Mouse (Mus musculus): ENCODE data around the gene Myg1.
"Not testable (repeated sequence)": the region's sequence is repeated elsewhere in the genome, so short reads cannot be mapped to it uniquely, and the experiment has no call there.

Myg1 gene

GRCm38 (mm10) chr15:102331610-102332015 lies at the start of gene Myg1:
Myg1 (plus strand) TSS chr15:102331709.
- peak; percentile 72 to 78 for DNase-seq

GRCm38 (mm10) chr15:102282463-102283292 lies 48.8 kb upstream of the Myg1 start:
- no peak for DNase-seq

DNA sequence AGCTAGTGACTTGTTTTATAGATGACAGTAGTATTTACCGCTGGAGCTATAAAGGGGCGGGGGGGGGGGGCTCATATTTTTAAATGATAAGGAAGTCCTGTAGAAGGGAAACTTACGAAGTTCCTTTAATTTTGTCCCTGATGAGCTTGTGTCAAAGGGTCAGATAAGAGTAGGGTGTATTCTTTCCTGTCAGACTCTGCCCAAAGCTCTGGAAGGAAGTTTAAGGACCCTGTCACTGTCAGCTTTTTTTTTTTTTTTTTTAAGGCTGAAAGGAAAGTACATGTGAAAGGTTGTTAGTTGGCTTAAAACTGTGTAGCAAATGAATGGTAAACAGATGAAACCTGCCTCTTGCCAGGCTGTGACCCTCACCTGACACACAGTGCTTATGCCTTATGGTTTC lies 47.9 kb upstream of the Myg1 start:
- DNase-seq: no peak

GRCm38 (mm10) chr15:102287395-102287794 lies 44.1 kb upstream of the Myg1 start:
- no peak for DNase-seq

DNA sequence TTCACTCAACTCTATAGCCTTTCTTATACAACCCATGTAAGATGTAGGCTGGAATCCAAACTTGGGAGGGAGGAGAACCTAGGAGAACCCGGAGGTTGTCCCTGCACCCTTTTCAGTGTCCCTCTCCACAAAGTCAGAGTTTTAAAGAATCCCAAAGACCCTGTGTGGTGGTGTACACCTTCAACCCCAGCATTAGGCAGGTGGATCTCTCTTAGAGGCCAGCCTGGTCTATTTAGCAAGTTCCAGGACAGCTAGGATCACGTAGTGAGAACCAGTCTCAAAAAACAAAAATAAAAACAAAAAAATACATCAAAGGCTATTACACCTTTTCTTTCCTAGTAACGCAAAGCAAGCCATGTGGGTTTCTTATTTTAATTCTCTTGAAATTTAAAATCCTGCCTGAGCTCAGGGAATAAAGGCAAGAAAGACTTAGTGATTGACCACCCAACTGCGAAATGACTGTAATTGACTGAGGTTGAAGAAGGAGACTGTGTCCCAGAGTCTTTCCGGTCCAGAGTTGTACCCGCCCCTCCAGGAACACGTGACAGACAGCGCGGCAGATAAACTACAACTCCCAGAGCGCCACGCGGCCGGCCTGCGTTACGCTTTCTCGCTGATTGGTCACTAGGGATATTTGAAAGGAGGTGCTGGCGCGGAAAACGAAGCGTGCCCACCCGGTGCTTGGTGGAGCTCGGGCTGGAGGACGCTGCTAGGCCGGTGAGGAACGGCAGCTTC lies 35.7 kb upstream of the Myg1 start, which contains the start of gene Espl1:
Gene Espl1 (plus strand): TSS at position 634 of the 735 bp plus-strand sequence.
- DNase-seq: peak; percentile 90 to 93

GRCm38 (mm10) chr15:102296368-102297006 lies 35.0 kb upstream of the Myg1 start:
- DNase-seq: no peak

DNA sequence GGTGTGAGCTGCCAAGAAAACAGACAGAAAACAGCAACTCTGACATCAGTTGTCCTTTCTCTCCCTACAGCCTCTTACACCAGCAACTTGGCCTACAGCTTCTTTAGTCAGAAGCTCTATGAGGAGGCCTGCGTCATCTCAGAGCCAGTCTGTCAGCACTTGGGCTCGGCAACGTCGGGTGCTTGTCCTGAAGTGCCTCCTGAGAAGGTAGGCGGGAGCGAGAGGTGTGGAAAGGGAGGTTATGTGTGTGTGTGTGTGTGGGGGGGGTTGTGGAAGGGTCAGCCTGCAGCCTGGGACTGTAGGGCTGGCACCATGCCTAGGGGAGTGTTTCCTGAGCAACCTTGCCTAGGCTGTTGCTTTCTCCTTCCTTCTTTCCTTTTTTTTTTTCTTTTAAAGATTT lies 29.0 kb upstream of the Myg1 start:
- no peak for DNase-seq

DNA sequence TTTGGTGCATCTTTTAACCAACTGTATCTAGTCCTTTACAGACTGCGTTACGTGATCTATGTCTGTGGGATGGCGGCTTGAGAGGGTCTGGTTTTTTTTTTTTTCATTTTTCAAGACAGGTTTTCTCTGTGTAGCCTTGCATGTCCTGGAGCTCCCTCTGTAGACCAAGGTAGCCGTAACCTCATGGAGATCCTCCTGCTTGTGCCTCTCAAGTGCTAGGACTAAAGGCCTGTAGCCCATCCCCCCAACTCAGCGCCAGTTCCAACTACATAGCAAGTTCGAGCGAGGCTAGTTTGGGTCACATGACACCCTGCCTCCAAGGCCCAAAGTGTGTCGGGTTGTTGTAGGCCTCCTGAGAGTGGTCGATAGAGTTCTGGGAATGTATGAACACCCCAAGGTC lies 22.8 kb upstream of the Myg1 start:
- DNase-seq: no peak

GRCm38 (mm10) chr15:102310074-102310845 lies 21.2 kb upstream of the Myg1 start:
- DNase-seq: no peak

- no peak for DNase-seq
Measured at GRCm38 (mm10) chr15:102311489-102311888, 20.0 kb upstream of the Myg1 start.

DNA sequence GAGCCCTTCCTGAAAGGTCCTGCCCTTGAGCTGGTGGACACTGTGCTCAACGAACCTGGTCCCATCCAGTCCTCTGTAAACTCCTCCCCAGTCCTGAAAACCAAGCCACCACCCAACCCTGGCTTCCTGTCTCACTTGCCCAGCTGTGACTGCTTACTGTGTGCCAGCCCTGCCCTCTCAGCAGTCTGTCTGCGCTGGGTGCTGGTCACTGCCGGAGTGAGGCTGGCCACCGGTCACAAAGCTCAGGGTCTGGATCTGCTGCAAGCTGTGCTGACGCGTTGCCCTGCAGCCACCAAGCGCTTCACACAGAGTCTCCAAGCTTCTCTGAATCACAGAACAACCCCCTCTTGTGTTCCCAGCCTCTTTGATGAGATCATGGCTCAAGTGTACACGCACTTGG lies 16.2 kb upstream of the Myg1 start:
- no peak for DNase-seq

DNA sequence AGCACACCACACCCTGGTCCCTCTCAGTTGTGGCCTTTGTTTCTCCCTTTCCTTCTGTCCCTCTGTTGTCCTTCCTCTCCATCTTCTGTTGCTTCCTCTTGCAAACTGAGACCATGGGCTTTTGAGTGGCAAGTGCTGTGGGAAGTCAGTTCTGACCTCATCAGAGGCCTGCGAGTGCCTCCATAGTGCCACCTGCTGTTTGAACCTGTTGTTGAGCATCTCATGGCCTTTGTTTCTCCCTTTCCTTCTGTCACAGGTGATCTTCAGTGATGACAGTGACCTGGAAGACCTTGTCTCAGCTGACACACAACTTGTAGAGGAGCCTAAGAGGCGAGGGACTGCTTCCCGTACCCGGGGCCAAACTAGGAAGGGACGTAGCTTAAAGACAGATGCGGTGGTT lies 15.2 kb upstream of the Myg1 start:
- DNase-seq: peak in 1 of 2 experiments; percentile 26

- no peak for DNase-seq
Measured at GRCm38 (mm10) chr15:102324654-102325473, 6.6 kb upstream of the Myg1 start.

- peak; percentile 65 to 73 for DNase-seq
Measured at GRCm38 (mm10) chr15:102326022-102326576, 5.4 kb upstream of the Myg1 start, which contains the start of gene Pfdn5. Pfdn5 (plus strand) TSS chr15:102326116.

DNA sequence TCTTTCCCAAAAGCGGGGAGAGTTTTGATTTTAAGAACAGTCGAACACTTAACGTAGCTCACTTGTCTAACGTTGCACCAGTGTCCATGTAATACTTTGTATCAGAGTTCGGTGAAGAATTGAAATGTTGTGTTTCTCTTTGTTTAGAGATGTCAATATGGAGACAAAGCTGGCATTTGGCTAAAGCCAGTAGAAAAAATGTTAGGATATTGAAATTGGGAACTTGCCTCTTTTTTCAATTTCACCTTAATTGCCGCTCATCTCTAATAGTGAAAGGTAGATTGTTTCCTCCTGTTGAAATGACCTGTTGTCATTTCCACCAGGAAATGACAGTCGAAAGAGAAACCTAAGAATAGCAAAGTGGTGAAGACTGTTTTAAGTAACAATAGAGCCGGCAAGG lies 4.6 kb upstream of the Myg1 start:
- DNase-seq: no peak

GRCm38 (mm10) chr15:102335254-102335653 lies 3.7 kb downstream of the Myg1 start:
- DNase-seq: no peak

GRCm38 (mm10) chr15:102335925-102336324 lies 4.4 kb downstream of the Myg1 start:
- DNase-seq: not testable (repeated sequence)

DNA sequence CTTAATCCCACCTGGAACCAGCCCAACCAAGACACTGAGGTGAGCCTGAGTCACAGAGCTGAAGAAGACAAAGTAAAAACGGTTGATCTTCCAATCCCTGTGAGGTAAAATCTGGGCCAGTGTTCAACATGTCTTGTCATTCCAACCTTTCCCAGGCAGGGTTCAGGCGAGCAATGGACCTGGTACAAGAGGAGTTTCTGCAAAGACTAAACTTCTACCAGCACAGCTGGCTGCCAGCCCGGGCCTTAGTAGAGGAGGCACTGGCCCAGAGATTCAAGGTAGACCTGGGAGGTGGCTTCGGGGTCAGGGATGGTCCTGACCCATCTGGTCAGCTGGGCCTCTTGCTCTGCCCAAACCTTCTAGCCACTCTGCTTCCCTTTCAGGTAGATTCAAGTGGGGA lies 5.4 kb downstream of the Myg1 start:
- DNase-seq: no peak

- DNase-seq: no peak
Measured at GRCm38 (mm10) chr15:102339612-102340011, 8.1 kb downstream of the Myg1 start.

GRCm38 (mm10) chr15:102341580-102341979 lies 10.1 kb downstream of the Myg1 start:
- no peak for DNase-seq

DNA sequence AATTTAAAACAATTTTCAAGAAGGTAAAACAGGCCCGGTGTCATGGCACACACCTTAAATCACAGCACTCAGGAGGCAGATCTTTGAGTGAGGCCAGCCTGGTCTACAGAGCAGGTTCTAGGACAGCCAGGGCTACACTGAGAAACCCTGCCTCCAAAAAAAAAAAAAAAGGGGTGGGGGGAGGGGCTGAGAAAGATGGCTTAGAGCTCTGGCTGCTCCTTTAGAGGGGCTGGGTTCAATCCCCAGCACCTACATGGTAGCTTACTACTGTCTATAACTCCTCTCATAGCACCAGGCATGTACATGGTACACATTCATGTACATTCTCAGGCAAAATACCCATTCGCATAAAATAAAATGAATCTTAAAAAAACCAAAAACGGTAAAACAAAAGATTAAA lies 13.0 kb downstream of the Myg1 start:
- DNase-seq: no peak
